Mouse (Mus musculus) heart, embryonic 10.5 days (tissue): ENCODE data around the gene Myo16. TPM values are rescaled to one million over a fixed set of nuclear protein-coding genes. Genes with fewer than 3 reads are reported as not detected.
A peak's percentile ranks its signal among the peaks of the same experiment; 100 is the strongest.

Source experiments
- DNase-seq: peaks from one replicate; pipeline ENCODE4 v3.0.0-alpha.2; 2017; ENCODE audit warnings: low spot score
- H3K27ac ChIP-seq: fragments of 300-500 bp; sonication (generic); 2 replicates; pipeline ENCODE4 v1.5.1; 2016; ENCODE audit warnings: mild to moderate bottlenecking
- H3K27me3 ChIP-seq: fragments of 300-500 bp; sonication (generic); 2 replicates; pipeline ENCODE4 v1.6.1; 2016; ENCODE audit warnings: mild to moderate bottlenecking; ENCODE audit not compliant: poor library complexity, insufficient read depth, severe bottlenecking
- H3K36me3 ChIP-seq: fragments of 300-500 bp; sonication (generic); 2 replicates; pipeline ENCODE4 v1.6.1; 2016; ENCODE audit warnings: mild to moderate bottlenecking, moderate library complexity
- H3K4me1 ChIP-seq: fragments of 300-500 bp; sonication (generic); 2 replicates; pipeline ENCODE4 v1.6.1; 2016; ENCODE audit warnings: mild to moderate bottlenecking
- H3K4me3 ChIP-seq: fragments of 300-500 bp; sonication (generic); 2 replicates; pipeline ENCODE4 v1.5.1; 2016; ENCODE audit warnings: mild to moderate bottlenecking, moderate library complexity
- H3K9me3 ChIP-seq: fragments of 300-500 bp; sonication (generic); 2 replicates; pipeline ENCODE4 v1.6.1; 2016; ENCODE audit warnings: mild to moderate bottlenecking, moderate library complexity
- WGBS: fragments of 180-500 bp; shearing (Covaris S2); methylation state at CpG from one replicate; pipeline ENCODE4 v1.1.7; 2016; 5-methylcytosine and 5-hydroxymethylcytosine counted together
- polyA plus RNA-seq: library from polyadenylated mRNA; unstranded; fragments of >200 nt; fragmentation: Nextera tagmentation; extraction: Ambion mirVana; gene quantifications from 2 replicates; pipeline ENCODE4 v1.2.1, GENCODE M21; 2016

Gene Myo16
- polyA plus RNA-seq, 1 experiment from 2014 or later, result 2.2 TPM

DNA sequence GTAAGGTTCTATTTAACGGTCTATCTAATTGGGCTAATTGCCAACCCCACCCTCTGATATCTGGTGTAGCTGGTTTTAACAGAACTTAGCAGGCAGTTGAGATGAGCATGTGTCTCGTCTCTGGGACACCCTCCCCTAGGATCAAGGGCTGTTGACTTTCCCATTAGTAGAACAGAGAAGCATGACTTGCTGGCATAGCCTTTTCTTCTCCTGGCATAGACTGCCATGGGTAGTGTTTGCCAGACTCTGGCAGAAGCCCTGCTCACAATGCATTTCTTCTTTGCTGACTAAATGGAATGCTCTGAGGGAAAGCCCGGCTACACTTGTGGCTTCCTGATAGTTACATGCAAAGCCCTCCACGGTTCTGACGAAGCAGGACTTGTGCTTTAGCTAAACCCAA is 45.6 kb downstream of the Myo16 start:
- no peak overlapping the region for H3K4me3 ChIP-seq
- H3K9me3 ChIP-seq, result no peaks in the 10 kb centered on the region
- peaks cover 10% of the 10 kb centered on the region for H3K4me1 ChIP-seq
- no peaks in the 10 kb centered on the region for H3K36me3 ChIP-seq
- 81% methylated on average over 5 of the region's 5 CpGs for WGBS
- no peak overlapping the region for H3K27ac ChIP-seq
- H3K27me3 ChIP-seq, result no peaks in the 10 kb centered on the region
- no peak for DNase-seq

DNA sequence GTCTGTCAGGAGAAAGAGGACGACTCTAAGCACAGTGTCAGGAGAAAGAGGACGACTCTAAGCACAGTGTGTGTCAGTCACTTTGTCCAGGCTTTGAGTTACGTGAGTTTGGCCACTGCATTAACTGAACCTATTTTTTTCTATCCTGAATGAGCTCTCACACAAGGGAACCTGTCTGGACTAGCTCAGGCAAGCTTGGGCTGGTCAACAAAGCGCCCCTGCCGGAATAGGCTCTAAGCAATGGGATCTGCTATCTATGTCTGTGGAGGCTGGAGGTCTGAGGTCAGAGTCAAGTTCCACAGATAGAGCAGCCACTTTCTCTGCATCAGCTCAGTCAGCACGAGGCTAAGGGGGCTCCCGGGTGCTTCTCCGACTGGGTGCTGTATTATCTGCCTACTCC is 46.3 kb downstream of the Myo16 start:
- Histone ChIP-seq H3K9me3 (no peaks in the 10 kb centered on the region), H3K27ac (no peak overlapping the region), H3K36me3 (no peaks in the 10 kb centered on the region), H3K4me1 (peaks cover 10% of the 10 kb centered on the region), H3K27me3 (no peaks in the 10 kb centered on the region), H3K4me3 (no peak overlapping the region)
- WGBS, result 57% methylated on average over 8 of the region's 8 CpGs
- no peak for DNase-seq

DNA sequence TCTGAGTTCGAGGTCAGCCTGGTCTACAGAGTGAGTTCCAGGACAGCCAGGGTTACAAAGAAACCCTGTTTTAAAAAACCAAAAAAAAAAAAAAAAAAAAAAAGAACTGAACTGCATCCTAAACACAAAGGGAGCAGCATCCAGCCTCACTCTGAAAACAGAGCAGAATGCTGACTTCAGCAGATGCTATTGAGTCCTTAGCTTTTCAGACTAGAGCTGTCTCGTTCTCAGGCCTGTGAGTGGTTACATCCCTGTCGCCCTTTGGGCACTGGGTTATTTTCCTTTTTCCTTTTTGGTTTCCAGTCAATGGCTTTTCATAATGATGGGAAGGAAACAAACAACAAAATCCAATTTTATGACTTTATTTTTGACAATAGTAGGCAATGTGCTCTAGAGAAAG is 61.3 kb downstream of the Myo16 start:
- Histone ChIP-seq H3K27ac (no peak overlapping the region), H3K36me3 (no peaks in the 10 kb centered on the region), H3K4me1 (0 out of 2 replicates have a peak, but pooled peaks cover 3% of the 10 kb centered on the region), H3K9me3 (no peaks in the 10 kb centered on the region), H3K4me3 (no peak overlapping the region), H3K27me3 (no peaks in the 10 kb centered on the region)
- WGBS, result 74% methylated on average over 3 of the region's 3 CpGs
- no peak for DNase-seq

DNA sequence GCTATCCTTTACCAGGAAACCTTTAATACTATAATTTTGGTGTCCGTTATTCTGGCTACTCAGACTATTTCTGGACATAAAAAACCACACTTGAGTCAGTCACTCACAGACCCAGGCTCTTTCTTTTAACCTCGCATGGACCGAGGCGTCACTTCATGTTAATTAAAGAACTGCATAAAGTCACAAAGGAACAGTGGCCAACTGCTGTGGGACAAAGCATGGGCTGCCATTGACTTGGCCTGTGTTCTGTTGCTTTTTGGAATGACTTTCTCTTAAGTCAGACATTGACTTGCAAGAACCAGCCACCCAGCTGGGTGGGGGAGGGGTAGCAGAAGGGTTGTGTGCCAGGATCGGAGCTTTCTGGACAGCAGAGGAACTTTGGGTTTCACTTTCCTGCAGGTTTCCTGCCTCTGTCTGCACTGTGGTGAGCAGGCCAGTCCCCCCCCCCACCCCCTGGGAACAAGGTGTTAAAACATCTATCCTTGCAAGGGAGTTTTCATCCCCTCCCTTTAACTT is 66.1 kb downstream of the Myo16 start:
- no peaks in the 10 kb centered on the region for H3K36me3 ChIP-seq
- no peaks in the 10 kb centered on the region for H3K9me3 ChIP-seq
- H3K4me1 ChIP-seq, result 0 out of 2 replicates have a peak, but pooled peaks cover 3% of the 10 kb centered on the region
- H3K27ac ChIP-seq, result no peak overlapping the region
- H3K4me3 ChIP-seq, result no peak overlapping the region
- no peak for DNase-seq
- 71% methylated on average over 5 of the region's 5 CpGs for WGBS
- H3K27me3 ChIP-seq, result no peaks in the 10 kb centered on the region

DNA sequence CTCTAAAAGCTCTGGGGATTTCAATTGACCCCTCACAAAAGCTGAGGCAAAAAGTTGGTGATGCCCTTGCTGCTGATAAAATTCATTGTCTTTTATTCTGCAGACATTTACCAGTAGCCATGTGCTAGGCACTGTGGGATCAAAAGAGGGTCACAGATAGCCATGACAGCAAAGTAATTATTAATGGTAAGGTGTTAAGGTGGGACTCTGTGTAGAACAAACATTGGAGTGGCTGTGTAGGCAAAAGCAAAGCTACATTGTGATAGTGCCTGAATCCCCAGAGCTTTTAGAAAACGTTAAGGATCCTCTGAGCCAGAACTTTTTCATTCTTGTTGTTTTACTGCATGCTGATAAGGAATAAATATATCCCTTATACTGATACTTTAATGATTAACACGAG is 69.1 kb downstream of the Myo16 start:
- Histone ChIP-seq H3K27ac (no peak overlapping the region), H3K4me3 (no peak overlapping the region), H3K27me3 (no peaks in the 10 kb centered on the region), H3K36me3 (no peaks in the 10 kb centered on the region), H3K9me3 (no peaks in the 10 kb centered on the region), H3K4me1 (no peaks in the 10 kb centered on the region)
- WGBS, result 51% methylated on average over 2 of the region's 2 CpGs
- no peak for DNase-seq

DNA sequence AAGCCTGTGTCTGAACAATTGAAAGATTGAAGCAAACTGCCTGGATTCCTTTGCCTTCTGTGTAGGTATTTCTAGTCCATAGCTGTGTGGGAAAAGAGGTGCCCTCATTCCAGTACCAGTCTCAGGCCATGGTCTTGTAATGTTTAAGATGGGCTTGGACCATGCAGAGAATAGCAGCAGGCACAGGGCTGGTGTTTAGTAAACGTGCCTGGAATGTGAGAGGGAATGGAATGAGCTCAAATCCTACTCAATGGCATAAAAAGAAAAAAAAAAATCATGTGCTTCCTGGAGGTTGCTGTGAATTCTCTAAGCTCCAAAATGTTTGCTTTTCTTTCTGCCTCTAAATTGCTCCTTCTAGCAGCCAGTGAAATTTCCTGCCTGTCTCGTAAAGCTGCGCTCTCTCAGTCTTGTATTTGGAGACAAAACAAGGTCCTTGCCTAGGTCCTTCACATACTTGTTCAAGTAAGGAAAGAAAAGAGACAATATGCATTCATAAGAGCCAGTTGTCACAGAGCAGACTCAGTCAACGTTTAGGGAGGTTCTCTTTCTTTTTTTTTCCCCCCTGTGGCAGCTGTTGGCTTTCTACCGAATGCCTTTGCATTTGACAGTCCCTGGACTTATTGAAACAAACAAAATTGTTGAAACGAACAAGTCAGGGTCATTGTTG is 70.0 kb downstream of the Myo16 start:
- no peaks in the 10 kb centered on the region for H3K4me1 ChIP-seq
- DNase-seq, result no peak
- WGBS, result 57% methylated on average over 6 of the region's 6 CpGs
- no peaks in the 10 kb centered on the region for H3K27me3 ChIP-seq
- no peak overlapping the region for H3K27ac ChIP-seq
- H3K4me3 ChIP-seq, result no peak overlapping the region
- H3K9me3 ChIP-seq, result no peaks in the 10 kb centered on the region
- no peaks in the 10 kb centered on the region for H3K36me3 ChIP-seq

DNA sequence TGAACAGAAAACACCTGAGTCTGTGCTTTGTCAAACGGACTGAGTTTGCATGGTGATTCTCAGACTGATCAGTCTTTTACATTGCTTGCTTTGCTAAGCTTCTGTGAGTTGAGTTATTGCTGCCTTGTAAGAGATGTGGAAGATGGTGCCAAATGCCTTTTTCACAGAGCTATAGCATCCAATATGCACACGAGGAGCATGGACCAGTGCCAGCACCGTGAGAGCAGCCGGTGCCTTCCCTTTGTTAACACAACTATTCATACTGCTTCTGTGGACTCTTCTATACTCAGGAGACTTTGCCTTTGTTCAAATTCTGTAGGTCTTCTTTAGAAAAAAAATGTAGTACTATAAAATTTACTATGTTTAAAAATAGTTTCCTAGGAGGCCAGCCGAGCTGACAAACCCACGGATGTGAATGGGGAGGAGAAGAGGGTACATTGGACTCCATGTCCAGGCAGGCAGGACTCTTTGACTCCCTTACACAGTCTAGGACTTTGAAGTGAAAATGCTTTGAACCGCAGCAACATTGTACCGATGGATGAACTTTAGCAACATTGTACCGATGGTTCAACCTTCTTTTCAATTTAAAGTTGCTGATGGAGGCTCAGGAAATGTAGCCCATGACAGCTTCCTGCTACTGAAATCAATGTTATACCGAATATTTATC is 70.7 kb downstream of the Myo16 start:
- 80% methylated on average over 10 of the region's 10 CpGs for WGBS
- no peaks in the 10 kb centered on the region for H3K9me3 ChIP-seq
- H3K36me3 ChIP-seq, result no peaks in the 10 kb centered on the region
- no peaks in the 10 kb centered on the region for H3K4me1 ChIP-seq
- H3K27ac ChIP-seq, result no peak overlapping the region
- no peak for DNase-seq
- H3K4me3 ChIP-seq, result no peak overlapping the region
- H3K27me3 ChIP-seq, result no peaks in the 10 kb centered on the region

DNA sequence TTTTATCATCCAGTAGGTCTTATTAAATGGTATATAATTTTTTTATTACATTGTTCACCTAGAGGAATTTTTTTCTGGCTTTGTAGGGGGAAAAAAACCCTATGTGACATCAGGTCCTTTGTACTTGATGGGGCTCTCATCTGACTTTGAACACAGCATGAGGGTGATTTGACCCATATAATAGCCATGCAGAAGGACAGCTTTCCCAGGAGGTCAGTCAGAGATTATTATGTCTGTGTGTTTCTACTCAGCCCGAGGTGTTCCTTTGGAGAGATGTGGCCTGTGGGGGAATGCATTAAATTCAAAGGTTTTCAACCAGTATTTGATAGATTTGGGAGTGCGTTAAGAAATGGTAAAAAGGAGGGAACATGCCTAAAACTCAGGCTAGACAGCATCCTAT is 71.3 kb downstream of the Myo16 start:
- Histone ChIP-seq H3K27me3 (no peaks in the 10 kb centered on the region), H3K27ac (no peak overlapping the region), H3K4me1 (no peaks in the 10 kb centered on the region), H3K36me3 (no peaks in the 10 kb centered on the region), H3K4me3 (no peak overlapping the region), H3K9me3 (no peaks in the 10 kb centered on the region)
- no peak for DNase-seq
- WGBS, result 80% methylated on average over 2 of the region's 2 CpGs

DNA sequence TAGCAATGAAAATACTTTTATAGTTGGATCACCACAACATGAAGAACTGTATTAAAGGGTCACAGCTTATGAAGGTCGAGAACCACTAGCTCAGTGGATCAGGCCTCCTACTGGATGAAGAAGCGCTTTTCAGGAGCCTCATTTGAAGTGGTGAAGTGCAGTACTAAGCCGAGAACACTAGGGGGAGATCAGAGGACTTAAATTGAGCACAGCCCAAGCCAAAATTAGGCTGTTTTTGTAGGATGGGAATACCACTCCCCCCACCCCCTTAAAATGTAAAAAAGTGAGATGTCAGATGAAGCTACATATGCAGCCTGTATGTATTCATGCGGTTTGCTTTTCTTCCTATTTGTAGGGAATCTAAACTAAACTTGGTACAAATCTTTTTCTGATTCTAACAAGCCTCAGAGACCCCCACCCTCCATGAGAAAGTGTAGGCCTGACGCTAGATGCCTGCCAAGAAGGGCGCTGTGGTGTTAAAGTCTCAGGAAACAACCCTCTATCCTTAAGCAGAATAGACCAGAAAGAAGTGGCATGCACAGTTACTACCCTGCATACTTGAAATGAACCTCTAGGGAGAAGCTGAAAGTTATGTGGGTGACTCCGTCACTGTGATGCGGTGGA is 77.1 kb downstream of the Myo16 start:
- Histone ChIP-seq H3K4me1 (no peaks in the 10 kb centered on the region), H3K27ac (no peak overlapping the region), H3K4me3 (no peak overlapping the region), H3K27me3 (no peaks in the 10 kb centered on the region), H3K36me3 (no peaks in the 10 kb centered on the region), H3K9me3 (no peaks in the 10 kb centered on the region)
- peak; percentile 79 for DNase-seq
- 52% methylated on average over 8 of the region's 8 CpGs for WGBS

DNA sequence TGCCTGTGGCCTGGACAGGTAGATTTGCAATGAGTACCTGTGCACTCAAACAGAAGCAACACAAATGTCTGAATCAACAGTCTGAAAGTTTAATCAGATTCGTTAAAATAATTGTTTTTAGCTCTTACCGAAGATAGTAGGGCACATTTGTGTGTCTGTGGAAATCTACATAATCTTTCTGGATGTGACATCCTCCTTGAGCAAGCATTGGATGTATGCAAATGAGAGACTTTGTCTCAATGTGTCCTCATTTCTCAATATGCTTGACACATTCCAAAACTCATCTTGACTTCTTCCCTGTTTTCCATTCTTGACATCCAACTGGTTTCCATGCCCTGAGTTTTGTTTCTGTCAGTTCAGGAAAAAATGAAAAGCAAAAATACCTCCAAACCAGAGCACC is 80.8 kb downstream of the Myo16 start:
- H3K9me3 ChIP-seq, result no peaks in the 10 kb centered on the region
- H3K4me1 ChIP-seq, result no peaks in the 10 kb centered on the region
- no peaks in the 10 kb centered on the region for H3K36me3 ChIP-seq
- H3K27ac ChIP-seq, result no peak overlapping the region
- H3K27me3 ChIP-seq, result no peaks in the 10 kb centered on the region
- H3K4me3 ChIP-seq, result no peak overlapping the region
- DNase-seq, result no peak
- WGBS, result 84% methylated on average over 2 of the region's 2 CpGs

DNA sequence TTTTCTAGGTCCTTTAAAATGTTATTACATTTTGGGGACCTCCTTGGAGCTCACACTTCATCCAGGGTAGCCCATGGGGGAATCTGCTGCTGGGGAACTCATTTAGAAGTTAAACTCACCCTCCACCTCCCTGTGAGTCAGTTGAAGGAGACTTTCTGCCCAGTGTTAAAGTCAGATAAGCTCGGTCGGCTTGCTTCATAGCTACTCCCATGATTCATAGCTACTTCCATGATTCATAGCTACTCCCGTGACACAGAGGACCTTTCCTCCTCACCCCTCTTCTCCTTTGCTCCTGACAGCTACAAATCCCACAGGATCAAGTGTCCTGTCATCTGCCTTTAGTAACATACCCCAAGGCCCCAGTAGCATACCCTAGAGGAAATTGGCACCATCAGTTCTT is 89.6 kb downstream of the Myo16 start:
- Histone ChIP-seq H3K36me3 (no peaks in the 10 kb centered on the region), H3K27ac (no peak overlapping the region), H3K4me3 (no peak overlapping the region), H3K27me3 (no peaks in the 10 kb centered on the region), H3K4me1 (no peaks in the 10 kb centered on the region), H3K9me3 (no peaks in the 10 kb centered on the region)
- WGBS, result 28% methylated on average over 3 of the region's 3 CpGs
- no peak for DNase-seq

DNA sequence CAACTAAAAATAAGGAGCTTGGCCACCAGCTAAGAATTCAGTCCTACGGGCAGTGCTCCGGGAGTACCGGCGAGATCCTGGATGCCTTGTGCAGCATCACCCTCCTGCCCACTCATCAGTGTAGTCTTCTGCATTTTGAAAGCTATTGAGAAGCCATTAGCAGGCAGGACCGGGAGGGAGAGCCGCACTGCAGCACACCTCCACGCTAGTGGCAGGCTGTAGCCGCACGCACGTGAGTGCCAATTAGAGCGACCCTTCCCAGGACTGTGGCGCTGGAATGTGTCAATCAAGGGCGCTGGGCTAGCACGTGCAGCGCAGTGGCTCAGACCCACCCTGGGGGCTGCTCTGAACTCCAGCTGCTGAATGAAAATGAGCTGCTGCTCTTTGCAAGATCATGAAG is 95.4 kb downstream of the Myo16 start:
- H3K4me1 ChIP-seq, result 0 out of 2 replicates have a peak, but pooled peaks cover 4% of the 10 kb centered on the region
- H3K27ac ChIP-seq, result peak overlapping the region; percentile 50
- H3K4me3 ChIP-seq, result peak overlapping the region; percentile 48
- no peaks in the 10 kb centered on the region for H3K27me3 ChIP-seq
- DNase-seq, result peak; percentile 86
- H3K9me3 ChIP-seq, result no peaks in the 10 kb centered on the region
- no peaks in the 10 kb centered on the region for H3K36me3 ChIP-seq
- 4% methylated on average over 15 of the region's 15 CpGs for WGBS

DNA sequence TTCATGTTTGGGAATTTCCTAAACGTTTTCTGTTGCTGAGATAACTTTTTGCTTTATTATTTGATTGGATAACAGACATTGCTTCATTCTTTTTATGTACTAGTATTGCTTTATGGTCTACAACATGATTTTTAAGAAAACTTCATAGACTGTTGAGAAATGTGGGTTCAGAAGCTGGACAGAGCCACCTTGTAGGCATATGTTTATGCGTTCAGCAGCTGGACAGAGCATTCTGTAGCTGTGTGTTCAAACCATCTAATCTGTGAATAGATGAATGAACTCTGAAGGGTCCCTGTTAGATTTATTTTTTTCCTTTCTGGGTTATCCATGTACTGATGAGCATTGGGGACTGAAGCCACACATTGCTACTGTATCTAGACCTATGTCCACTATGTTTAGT is 102.0 kb downstream of the Myo16 start:
- no peaks in the 10 kb centered on the region for H3K36me3 ChIP-seq
- WGBS, result 60% methylated on average over 2 of the region's 2 CpGs
- H3K27ac ChIP-seq, result no peak overlapping the region
- DNase-seq, result no peak
- no peaks in the 10 kb centered on the region for H3K4me1 ChIP-seq
- H3K4me3 ChIP-seq, result no peak overlapping the region
- no peaks in the 10 kb centered on the region for H3K9me3 ChIP-seq
- H3K27me3 ChIP-seq, result no peaks in the 10 kb centered on the region
